Mouse (Mus musculus) gastrocnemius, postnatal 25 days (tissue): ENCODE measurements around the gene Tex264. TPM values are rescaled to one million over a fixed set of nuclear protein-coding genes. Genes with fewer than 3 reads are reported as not detected.
"Not testable (repeated sequence)": the region's sequence is repeated elsewhere in the genome, so short reads cannot be mapped to it uniquely, and the experiment has no call there.

Experiments used
- DNase-seq: peaks from one replicate; pipeline ENCODE4 v3.0.0; 2022
- total RNA-seq, 2 experiments: library from RNA; stranded (reverse); gene quantifications; 1 replicate in 1 of 2; 2 replicates in 1 of 2; pipeline ENCODE4 v1.2.3; 2021

Tex264 gene
- total RNA-seq, 2 experiments from 2014 or later: 24.3 to 28.8 TPM

GRCm38 (mm10) chr9:106664433-106664832 lies 21.3 kb downstream of the Tex264 start:
- DNase-seq: no peak

DNA sequence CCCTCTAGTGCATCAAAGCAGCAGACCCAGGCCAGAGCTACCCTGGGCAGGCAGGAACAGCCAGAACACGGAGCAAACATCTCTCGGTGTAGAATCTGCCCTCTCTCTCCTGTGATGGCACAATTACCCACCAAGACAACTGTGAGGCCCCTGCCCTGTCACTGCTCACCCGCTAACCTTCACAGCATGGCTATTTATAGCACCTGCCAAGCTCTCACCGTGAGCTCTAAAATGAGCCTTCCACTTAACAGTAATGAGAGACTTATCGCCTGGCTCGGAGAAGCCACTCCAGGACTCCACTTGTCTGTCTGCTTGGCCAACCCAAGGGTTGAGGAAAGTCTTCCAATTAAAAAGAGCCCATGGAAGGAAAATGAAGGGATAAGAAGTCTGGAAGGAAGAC lies 22.5 kb downstream of the Tex264 start:
- DNase-seq: no peak

- no peak for DNase-seq
Observed at GRCm38 (mm10) chr9:106659935-106660334, 25.8 kb downstream of the Tex264 start.

- DNase-seq: no peak
Observed at GRCm38 (mm10) chr9:106659441-106659840, 26.3 kb downstream of the Tex264 start.

DNA sequence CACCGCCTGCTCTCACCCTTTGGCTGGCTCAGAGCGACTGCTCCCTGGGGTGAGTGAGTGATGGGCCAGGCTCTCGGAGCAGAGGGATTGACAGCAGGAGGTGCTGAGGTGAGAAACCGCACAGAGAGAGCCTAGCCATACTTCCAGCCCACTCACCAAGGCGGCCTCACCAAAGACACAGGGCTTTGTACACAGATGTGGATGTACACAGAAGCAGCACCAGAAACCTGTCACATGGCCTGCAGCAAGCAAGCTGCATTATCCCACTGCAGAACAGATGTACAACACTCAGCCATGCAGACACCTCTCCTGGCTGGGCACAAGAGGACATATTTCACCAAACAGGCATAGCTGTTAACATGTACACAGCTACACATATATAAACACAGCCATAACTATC lies 28.1 kb downstream of the Tex264 start:
- DNase-seq: no peak

- no peak for DNase-seq
Observed at GRCm38 (mm10) chr9:106656820-106657219, 28.9 kb downstream of the Tex264 start.

DNA sequence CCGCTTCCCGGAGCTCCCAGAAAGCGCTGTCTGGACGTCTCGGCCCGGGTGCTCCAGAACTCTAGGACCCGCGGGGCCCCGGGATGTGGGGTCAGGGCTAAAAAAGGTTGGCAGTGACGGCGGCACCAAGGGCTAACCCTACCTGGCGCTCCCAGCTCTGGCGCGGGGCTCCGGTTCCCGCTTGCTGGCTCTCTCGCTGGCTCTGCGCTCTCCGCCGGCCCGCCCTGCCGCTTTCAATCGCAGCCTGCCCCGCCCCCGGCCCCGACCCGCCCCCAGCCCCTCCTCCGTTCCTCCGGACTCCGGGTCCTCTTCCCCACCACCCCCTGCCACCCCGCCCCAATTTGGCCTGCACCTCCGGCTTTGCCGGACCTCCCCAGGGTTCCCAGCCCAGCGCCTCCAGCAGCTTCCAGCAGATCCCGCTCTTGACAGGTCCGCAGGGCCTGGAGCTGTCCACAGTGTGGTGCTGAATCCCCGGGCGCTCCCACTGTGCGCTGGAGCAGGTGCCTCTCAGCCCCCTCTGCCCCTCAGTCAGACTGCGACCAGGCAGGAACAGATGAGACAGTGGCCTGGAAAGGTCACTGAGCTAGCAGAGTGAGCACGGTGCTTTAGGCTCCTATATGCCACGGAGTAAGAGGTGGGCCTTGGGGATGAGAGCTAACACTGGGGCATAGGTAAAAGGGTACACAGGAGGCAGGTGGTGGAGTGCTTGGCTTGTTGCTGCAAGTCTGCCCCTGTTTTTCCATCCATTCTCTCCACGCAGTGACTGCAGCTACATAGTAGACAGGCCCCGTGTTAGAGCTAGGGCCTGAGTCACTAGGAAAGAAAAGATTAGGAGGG lies 29.6 kb downstream of the Tex264 start, which contains the start of gene Grm2:
TSS of gene Grm2 (minus strand) at position 199 of the 837 bp plus-strand sequence.
- peak; percentile 26 for DNase-seq

DNA sequence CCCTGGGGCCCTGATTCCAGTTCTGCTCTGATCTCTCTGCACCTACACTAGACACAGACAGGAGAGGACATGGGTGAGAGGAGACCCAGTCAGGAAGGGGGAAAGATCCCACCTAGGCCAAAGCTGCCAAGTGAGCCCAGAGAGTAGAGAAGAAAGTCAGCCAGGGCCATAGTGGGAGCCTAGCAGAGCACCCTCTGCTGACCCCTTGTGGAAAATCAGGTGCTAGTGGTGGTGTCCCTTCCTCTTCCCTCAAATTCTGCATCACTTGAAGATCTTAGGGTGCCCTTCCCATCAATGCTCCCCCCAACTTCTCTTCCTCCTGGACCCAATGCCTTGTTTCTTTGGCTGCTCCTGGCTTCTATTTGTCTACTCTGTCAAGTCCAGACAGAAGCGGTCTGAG lies 33.0 kb downstream of the Tex264 start:
- DNase-seq: no peak

DNA sequence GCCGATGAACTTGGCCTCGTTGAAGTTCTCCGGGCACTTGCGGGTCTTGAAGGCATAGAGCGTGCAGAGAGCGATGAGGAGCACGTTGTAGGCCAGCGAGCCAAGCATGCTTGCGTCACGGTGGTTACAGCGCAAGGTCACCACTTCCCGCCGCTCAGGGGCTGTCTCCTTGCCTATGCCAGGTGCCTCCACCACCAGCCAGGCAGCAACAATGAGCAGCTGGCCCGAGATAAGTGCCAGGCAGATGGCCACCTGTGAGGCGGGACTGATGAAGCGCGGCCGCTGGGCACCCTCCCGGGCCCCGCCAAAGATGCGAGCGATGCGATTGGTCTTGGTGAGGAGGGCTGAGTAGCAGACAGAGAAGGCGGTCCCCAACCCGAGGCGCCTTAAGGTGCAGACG lies 38.5 kb downstream of the Tex264 start:
- DNase-seq: no peak

DNA sequence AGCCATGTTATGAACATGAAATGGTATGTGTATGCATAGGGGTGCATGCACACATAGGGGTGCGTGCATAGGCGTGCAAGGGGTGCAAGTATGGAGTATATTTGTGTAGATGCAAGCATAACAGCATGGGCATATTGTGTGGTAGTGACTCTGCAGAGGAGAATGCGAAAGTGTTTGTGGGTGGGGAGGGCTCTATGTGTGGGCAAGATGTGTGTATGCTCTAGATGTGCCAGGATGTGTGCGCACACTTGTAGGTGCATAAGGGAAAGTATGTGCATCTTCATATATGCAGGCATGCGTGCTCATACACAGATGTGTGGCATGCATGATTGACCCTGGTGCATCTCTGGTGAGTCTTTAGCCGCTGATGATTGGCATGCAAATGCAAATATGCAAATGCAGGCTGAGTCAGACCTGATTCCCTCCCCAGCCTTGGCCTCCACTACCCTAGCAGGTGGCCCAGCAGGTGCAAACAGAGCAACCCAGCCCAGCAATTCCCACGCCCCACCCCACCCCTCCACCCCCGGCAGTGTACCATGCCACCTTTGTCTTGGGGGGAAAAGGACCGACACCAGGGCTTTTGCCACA lies 39.9 kb downstream of the Tex264 start:
- no peak for DNase-seq

DNA sequence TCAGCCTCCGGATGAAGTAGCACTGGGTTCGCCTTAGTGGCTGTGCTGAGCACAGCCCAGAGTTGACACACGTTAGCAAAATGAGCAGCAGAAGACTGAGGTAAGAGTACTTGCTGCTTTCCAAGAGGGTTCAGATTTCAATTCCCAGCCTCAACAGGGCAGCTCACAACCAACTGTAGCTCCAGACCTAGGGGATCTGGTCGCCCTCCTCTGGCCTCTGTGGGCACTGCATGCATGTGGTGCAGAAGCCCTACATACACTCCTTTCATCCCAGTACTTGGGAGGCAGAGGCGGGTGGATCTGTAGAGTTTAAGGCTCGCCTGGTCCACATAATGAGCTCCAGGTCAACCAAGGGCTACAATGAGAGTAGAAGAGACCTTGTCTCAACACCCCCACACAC lies 41.9 kb downstream of the Tex264 start:
- no peak for DNase-seq

GRCm38 (mm10) chr9:106643128-106643527 lies 42.6 kb downstream of the Tex264 start:
- no peak for DNase-seq

GRCm38 (mm10) chr9:106641346-106641745 lies 44.4 kb downstream of the Tex264 start:
- DNase-seq: no peak

DNA sequence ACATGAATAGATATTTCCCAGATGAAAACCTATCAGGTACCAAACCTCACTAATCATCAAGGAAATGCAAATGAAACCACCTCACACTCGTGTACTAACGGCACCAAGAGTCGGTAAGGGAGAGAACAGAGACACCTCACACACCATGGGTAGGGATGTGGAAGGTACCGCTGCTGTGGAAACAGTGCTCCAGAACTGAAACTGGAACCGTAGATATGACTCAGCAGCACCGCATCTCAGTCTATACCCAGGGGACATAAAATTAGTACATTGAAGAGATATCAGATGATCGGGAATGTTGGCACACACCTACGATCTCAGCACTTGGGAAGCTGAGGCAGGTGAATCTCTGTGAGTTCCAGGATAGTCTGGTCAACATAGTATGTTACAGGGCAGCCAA lies 47.6 kb downstream of the Tex264 start:
- no peak for DNase-seq

DNA sequence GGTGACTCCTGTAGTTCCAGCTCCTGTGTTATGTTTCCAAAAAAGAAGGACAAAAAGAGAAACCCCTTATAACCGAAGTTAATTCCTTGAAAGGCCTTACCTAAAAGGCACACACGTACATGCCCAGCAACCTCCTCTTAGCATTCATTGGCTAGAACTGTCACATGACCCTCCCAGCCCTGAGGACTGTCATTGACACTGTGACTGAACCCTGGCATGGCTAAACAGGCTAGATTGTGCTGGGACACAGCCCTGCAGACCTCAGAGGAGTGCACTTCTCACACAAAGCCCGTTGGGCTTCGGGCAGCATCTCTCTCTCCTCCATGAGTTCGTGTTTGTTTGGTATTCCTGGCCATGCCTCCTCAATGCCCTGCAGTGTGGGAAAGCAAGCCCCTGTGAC lies 53.5 kb downstream of the Tex264 start:
- DNase-seq: no peak

- DNase-seq: not testable (repeated sequence)
Observed at GRCm38 (mm10) chr9:106627796-106628195, 57.9 kb downstream of the Tex264 start.

DNA sequence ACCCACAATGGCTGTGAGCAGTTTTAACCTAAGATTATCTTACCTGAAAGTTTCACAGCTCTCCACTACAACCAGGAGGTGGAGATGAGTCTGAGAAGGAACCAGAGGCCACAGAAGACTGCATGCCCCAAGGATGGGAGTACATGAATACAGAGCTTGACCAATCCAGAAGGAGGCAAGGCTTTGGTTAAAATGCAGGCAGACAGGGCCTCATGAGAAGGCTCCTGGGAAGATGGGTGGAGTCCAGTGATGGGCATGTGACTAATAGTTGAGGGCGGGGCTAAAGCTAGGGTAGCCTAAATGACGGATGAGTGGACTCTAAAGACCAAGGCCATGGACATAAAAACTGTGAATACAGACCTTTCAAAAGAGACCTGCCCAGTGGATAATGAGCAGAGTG lies 59.4 kb downstream of the Tex264 start, which contains the start of gene Iqcf6:
TSS of gene Iqcf6 (plus strand) at position 301 of the 400 bp plus-strand sequence.
- no peak for DNase-seq

DNA sequence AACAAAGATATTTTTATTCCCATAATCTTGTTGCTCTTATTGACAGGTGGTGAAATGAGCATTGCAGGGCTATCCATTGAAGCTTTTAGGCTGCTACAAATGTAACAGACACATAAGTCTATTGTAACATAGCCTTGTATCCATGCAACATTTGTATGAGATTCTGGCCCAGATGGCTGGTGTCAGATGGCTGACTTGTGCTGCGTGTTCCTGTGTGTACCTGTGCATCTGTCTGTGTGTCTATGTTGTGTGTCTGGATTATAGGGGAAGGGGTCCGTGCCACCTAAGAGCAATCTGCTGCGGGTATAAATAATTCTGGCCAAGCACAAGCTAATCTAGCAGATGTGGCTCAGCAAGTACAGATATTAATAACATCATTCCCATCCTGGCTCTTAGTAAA lies 68.2 kb downstream of the Tex264 start:
- DNase-seq: no peak

GRCm38 (mm10) chr9:106616306-106616705 lies 69.4 kb downstream of the Tex264 start:
- DNase-seq: no peak

- no peak for DNase-seq
Observed at GRCm38 (mm10) chr9:106614616-106615015, 71.1 kb downstream of the Tex264 start.

- no peak for DNase-seq
Observed at GRCm38 (mm10) chr9:106613951-106614350, 71.8 kb downstream of the Tex264 start.

DNA sequence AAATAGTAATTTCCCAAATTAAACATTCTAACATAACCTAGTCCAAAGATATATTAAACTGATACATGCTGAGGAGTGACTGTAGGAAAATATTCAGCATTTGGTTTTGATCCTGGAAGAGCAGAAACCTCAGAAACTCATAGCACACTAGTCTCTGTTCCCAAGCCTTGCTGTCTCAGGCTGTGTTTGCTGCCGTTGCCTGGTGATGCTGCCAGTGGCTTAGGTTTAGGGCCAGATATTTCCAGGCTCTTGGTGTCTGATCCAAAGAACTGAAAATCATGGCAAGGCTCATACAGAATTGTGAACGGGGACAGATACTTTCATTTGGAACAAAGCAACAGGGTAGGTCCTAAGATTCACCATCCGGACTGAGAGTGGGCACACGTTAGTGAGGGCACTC lies 75.0 kb downstream of the Tex264 start:
- DNase-seq: no peak
